Mouse (Mus musculus) CD4-positive helper T cell, adult 2 months (primary cell): Measurements from ENCODE around the gene Maml2.

Experiments used
- DNase-seq: peaks from one replicate; pipeline ENCODE4 v3.0.0-alpha.2; 2012; ENCODE audit warnings: low read depth, missing footprints, low spot score

Gene Maml2

DNA sequence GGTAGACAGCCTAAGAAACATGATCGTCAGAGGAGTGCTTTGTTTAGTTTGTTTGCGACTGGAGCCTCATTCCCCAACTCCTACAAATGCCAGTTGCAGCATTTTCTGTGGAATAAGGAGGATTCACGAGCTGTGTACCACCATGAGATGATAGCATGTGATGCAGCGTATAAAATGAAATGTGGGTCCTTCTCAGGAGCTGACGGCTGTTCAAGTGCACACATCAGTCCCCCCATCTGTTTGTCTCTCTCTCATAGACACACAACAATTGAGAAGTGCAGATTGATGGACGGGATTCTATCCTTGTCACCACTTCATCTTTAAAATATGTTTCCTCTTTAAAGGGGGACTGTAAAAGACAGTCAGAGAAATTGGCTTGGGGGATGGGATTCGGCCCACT lies 12.1 kb downstream of the Maml2 start:
- no peak for DNase-seq

DNA sequence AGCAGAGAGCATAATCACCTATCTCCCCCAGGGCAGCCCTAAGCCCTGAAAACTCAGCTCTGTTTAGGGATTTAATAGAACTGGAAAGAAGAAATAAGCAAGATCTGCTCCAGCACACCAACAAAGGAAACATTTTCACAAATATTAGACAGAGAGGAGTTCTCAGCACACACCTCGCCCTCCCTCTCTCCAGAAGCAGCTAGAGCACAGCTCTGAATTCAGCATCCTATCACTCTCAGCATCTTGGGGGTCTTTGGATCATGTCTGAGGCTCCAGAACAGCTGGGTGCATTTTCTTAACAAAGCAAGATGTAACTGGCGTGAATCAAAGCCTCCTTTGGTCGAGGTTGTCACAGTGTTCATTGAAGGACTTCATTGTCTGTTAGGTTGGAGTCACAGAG lies 12.5 kb downstream of the Maml2 start:
- no peak for DNase-seq

DNA sequence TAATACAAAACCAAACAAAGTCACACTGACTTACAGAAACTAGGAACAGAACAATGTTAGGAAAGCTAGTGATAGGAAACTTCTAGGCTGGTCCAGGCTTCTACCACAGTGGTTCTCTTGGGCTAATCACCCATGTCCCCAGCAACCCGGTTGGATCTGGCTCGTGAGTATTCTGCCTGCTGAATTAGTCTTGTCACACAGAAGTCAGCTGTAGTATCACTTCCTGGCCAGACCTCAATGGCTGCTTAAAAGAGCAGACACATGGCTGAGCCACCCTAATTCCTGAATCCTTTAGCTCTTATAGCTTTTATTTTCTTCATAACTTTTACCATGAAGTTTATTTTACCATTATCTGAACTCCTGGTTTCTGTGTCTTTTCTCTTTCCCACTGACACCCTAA lies 13.3 kb downstream of the Maml2 start:
- no peak for DNase-seq

DNA sequence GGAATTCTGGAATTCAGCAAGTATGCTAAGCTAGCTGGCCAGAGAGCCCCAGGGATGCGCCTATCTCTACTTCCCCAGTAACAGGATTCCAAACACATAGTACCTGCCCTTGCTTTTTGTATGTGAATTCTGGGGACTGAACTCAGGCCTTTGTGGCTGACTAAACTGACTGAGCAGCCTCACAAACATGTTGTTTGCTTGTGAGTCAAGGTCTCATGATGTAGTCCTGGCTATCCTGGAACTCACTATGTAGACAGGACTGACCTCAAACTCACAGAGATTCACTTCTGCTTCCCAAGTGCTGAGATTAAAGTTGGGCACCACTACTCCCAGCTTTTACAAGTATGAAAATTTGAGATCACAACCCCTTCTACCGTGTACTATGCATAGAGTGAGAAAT lies 16.2 kb downstream of the Maml2 start:
- no peak for DNase-seq

DNA sequence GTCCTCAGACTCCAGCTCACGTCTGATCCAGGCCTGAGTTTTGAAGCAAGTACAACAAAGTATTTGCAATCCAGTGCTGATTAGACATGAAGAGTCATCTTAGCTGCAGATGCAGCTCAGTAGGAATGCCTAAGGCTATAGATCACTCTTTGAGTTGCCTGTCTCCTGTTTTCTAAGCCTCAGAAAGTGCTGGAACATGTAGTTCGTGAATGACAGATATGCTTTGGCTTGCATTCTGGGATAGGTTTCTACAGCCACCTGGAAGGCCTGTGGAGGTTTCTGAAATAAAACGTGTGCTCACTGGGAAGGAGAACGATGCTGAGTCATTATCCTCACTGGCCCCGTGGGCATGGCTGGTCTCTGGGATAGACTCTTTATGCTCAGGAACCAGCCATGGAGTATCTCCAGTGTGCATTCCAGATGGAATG lies 16.8 kb downstream of the Maml2 start:
- DNase-seq = no peak

DNA sequence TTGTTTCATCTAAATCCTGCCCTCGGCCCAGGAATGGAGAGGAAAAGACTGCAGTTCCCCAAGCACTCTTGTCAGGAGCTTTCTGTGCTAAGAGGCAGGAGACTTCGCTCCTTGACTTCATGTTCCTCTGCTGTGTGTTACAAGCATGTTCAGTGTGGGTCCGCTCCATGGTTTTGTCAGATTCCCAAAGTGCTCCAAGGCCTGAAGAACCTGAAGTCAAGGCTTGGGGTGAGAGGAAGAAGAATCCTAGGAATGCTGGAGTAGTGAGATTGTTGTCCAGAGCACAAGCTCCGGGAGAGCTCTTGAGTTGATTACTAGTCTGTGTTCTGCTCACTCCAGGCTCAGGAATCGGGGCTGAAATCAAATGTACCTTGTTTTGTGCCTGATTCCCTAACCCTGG lies 17.6 kb downstream of the Maml2 start:
- no peak for DNase-seq

DNA sequence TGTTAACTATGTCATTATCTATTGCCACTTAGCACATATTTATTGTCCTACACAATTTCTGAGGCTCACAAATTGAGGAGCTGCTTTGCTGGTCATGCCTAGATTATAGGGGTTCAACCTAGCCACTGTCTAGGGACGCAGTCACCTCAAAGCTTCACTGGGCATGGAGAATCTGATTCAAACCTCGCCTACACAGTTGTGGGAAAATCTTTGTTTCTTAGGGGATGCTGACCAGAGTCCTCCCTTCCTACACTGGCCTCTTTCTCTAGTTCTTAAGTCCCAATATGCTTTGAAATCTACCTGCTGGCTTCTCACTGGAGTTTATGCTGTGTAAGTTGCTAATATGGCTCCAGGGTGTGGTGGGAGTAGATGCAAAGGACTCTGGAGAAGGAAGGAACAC lies 21.8 kb downstream of the Maml2 start:
- DNase-seq = no peak

DNA sequence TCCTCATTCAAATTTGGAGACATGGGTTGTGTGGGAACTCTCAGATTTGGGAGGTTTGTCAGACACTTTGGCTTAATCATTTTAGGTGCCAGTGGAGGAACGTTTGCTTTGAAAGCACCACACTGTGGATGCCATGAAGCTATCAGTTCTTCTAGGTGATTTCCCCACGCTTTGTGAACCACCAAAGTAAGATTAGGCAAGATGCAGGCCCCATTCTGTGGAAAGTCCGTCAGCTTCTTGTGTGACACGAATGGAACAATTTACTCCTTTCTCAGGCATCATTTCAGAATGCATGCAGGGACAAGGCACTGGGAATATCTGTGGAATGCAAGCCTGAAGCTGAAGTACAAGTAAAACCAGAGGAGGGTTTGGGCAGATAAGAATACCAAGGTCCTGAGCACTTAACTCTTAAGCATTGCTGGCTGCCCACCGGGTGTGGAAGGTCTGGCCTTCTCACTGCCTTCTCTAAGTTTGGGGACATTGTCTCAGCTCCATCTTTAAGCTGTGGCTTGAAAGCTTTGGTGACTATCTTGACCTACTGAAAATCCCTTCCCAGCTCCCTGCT lies 23.1 kb downstream of the Maml2 start:
- peak; percentile 63 for DNase-seq

DNA sequence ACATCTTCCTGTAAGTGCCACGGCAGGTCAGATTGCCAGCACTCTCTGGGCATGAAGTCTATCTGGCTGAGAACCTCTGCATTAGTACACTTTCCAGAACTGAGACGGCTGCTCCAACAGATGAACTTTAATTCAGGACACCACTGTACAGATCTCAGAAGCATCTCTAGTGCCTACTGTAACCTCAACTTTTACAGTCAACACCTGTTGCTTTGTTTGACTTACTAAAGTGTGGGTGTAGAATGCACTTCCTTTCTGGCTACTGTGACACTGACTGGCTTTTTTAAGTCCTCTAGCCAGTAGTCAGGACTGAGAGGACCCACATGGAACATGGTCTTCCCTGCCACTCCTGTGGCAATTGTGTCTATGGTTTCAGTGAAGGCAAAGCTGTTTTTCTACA lies 25.3 kb downstream of the Maml2 start:
- peak; percentile 63 for DNase-seq

DNA sequence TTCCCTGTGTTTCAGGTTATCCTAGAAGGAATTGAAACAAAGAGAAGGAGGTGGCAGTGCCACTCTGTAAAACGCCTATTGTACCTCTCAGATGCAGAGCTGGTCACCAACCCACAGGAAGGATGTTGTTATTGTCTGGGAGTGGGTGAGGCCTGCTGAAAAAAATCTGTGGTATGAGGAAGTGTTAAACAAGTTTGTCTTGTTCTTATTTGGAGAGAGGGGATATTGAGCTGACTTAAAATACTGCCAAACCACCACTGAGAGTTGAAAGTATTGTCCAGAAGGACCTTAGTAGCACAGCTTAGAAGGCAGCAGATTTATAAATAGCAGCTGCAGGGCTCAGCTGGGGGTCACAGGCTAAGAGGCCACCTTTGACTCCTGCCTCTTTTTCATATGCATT lies 25.9 kb downstream of the Maml2 start:
- DNase-seq = peak; percentile 65

DNA sequence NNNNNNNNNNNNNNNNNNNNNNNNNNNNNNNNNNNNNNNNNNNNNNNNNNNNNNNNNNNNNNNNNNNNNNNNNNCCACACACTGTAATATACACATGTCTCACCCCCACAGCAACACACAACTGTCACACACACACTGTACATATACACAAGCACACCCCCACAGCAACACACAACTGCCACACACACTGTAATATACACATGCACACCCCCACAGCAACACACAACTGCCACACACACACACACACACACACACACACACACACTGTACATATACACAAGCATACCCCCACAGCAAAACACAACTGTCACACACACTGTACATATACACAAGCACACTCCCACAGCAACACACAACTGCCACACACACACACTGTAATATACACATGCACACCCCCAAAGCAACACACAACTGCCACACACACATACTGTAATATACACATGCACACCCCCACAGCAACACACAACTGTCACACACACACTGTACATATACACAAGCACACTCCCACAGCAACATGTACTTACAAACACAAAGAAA lies 116.5 kb downstream of the Maml2 start:
- DNase-seq = no peak

DNA sequence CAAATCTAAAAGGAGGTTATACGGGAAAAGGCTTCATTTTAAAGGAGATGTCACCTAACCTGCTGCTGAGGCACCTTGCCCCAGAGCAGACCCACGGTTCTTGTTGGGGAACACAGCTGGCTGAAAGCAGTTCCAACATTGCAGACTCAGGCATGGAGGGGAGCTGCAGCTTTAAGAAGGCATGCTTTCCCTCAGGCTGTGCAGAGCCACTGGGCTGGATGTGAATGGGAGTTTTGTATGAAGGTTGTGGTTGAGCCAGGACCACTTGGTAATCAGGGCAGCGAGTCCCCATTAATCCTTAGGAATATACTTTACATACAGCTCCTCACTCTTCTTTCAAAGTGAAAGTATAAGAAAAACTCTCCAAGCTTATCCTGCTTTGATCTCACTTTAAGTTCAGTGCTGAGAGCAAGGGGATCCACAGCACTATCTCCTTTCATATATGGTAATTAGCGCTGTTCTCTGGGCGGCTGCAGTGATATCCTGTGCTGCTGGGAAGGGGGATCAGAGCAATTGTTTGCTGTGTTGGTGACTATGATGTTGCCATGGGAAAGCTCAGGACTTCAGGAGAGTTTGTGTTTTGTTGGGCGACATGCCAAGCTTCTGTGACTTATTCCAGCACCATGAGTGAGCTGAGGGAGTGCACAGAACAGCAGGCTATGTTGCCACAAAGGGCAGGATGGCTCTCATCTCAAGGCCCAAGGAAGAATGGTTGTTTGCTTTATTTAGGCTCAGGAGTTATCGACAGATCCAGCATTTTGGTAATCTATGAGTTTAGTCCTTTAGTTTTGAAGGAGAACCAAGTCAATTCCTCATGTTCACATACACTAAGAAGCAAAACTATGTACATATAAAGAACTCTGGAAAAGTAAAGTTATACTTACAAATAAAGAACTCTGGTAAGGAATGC lies 127.5 kb downstream of the Maml2 start:
- DNase-seq = peak; percentile 63

DNA sequence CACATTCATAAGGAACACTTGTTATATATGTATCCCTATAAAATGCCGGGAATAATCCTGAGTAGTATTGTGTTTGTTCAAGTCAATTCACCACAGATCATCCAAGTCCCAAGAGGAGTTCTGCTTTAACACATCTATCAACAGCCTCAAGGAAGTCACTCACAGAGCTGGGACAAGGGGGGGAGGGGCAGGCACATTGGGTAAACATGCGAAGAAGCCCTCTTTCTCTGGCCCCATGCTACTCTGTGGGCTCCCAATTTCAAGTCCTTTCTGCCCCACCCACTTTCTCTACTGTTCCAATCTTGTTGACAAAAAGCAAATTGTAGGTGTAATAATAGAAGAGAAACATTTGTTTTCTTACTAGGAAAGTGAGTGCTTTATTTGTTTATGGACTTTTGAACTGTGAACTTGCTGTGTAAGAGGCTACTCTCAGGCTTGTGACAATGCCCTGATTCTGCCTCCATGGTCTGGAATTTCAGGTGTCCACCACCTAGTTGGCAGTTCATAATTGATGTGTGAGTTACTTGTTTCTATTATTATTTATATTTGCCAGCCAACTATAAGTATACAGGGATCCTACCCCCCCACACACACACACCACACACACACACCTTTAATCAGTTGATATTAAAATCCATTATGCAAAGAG lies 131.8 kb downstream of the Maml2 start:
- no peak for DNase-seq

DNA sequence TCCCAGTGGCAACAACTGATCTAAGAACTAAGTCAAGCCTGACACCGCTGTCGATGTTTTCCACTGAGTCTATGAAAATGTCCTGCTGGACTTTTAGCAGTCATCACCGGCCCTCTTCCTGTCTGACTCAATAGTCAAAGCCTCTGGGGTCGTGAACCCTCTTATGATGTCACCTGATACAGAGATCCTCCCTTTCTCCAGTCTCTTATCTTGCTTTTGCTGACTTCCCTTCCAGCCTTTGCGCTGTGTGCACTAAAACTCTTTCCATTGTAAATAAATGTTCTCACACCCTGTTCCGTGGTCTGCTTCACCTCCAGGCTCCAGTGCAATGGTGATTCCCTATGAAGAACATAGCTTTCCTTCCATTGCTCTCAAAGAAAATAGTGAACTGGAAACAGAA lies 132.5 kb downstream of the Maml2 start:
- no peak for DNase-seq

DNA sequence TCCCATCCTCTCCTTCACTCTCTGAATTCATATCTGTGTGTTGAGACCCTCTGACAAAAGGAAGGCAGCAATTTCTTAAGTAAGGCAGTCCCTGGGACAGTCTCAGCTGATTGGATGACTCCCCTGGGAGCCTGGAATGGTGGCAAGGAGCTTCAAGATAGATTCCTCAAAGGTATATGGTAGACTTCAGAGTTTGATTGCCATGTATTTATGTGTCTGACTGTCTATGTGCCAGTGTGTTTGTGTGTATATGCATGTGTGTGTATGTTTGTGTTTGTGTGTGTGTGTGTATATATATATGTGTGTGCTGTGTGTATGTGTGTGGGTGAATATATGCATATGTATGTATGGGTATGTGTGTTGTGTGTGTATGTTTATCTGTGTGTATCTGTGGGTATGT lies 133.0 kb downstream of the Maml2 start:
- DNase-seq = no peak

DNA sequence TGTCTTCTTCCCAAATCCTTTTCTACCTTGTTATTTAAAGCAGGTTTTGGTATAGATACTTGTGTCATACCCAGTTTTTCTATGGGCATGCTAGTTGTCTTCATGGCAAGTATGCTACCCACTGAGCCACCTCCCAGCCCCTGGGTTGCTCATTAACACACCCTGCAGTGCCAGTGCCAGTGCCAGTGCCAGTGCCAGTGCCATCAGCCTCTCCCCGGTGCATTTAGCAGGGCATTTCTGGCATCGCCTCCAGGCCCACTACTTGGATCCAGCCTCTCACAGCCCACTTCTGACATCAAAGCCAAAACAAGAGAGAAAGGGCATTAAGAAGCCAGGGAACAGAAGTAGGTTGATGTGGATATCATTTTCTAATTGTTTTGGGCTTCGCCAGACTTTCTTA lies 133.9 kb downstream of the Maml2 start:
- DNase-seq = no peak

DNA sequence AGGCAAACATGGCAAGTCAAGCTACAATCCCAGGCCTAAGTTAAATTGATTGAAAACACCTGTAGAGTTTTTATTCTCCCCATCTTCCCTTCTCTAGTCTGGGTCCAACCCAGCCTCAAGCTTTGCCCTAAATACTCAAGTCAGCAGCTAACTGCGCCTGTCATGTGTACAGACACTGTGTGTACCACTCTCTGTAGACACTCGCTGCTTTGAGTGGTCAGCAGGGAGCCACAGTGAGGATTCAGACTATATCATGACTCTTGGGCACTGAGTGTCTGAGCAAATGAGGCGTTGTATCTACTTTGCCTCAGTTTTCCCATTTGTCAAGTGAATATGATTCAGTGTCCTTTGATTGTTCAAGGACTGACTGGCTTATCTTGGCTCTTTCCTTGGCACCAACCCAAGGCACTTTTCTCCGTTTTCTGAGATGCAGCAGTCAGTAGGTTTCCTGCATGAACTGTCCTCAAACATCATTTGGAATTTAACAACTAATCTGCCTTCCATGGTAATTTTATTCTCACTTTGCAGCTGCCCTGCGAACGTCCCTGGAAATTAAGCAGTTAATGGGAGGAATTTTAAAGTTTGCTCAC lies 135.8 kb downstream of the Maml2 start:
- DNase-seq = no peak

DNA sequence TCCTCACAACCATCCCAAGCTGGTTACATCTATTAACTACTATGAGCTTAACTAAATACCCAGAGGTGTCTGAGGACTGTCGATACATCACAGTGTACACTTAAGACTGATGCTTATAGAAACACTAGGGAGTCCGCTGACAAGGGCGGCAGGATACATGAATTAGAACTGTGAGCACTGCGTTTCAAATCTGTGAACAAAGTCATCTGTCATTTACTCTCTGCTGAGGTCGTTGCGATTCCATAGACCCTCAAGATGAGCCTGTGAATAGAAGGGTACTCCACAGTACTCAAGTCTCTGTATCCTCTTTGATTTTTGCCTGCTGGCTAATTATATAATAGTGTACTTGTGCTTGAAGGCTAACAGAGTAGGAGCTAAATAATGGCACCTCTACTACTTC lies 143.2 kb downstream of the Maml2 start:
- DNase-seq = no peak

DNA sequence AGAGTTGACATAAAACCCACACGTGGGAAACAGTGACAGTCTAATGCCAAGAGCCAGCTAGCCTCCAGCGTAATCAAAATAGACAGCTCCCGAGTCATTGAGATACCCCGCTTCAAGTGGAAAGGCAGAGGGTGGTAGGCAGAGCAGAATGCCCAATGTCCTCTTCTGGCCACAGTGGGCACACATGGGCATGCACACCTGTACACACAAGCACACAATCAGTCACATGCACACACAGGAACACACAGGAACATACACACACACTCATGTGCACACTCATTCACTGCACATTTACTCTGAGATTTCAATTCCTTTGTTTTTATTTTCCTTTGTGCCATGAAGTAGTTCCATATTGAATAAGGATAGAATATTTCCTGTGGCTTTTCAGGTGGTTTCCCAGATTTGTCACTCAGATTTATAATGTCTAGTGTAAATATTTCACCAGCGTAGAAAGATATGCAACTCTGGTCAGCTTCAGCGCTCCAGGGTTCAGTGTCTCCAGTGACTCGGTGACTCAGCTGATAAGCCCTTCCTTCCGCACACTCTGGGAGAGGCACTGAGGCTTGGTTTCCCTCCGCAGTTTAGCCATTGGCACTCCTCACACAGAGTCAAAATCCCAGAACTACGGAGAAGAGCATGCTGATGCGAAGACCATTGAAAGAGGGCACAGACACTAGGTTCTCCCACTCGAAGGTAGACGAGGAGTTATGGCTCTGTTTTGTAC lies 144.4 kb downstream of the Maml2 start:
- no peak for DNase-seq

DNA sequence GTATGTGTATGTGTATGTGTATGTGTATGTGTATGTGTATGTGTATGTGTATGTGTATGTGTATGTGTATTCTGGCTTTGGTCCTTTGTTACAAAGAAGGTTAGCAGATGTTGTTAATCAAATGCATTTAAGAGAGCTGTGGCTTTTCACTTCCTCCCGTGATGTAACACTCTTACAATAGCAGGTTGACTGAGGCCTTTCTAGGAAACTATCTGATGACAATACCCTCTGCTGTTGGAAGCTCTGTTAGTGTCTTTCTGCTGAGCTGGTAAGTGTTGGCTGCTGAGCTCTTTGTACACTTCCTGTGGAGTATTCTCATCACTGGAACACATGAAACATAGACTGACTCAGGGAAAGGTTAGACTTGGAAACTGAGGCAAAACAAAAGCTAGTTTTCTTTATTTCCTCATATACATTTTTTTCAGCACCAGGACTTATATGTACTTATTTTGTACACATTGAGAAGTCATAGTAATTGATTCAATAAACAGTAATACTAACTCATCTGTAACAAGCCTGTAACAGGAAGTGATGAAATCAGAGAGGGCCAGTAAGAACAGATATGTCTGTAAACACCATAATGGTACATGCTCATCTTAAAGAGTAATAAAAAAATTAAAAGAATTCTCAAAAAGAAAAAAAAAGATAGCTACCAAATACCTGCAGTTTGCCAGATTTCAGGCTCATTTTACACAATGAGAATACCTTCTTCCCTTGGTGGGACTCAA lies 145.9 kb downstream of the Maml2 start:
- peak; percentile 88 for DNase-seq

DNA sequence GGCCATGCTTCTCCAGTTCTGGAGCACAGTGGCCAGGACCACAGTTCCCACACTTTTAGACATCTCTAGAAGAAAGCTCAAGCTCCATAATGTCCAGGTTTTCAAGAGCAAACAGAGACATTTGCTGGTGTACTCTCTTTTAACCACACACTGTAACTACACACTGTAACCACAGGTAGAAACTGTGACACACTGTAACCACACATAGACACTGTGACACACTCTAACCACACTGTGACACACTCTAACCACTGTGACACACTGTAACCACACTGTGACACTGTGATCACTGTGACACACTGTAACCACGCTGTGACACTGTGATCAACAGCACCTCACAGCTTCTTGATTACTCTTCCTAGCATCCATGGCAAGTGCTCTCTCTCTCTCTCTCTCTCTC lies 148.5 kb downstream of the Maml2 start:
- peak; percentile 72 for DNase-seq
